Mouse (Mus musculus): ENCODE results near the gene Arhgap6. TPM values are rescaled to one million over a fixed set of nuclear protein-coding genes. Genes with fewer than 3 reads are reported as not detected.

Arhgap6 gene
- polyA plus RNA-seq (2012; rRNA removed), result 2.9 and 3.0 TPM in 2 replicates

DNA sequence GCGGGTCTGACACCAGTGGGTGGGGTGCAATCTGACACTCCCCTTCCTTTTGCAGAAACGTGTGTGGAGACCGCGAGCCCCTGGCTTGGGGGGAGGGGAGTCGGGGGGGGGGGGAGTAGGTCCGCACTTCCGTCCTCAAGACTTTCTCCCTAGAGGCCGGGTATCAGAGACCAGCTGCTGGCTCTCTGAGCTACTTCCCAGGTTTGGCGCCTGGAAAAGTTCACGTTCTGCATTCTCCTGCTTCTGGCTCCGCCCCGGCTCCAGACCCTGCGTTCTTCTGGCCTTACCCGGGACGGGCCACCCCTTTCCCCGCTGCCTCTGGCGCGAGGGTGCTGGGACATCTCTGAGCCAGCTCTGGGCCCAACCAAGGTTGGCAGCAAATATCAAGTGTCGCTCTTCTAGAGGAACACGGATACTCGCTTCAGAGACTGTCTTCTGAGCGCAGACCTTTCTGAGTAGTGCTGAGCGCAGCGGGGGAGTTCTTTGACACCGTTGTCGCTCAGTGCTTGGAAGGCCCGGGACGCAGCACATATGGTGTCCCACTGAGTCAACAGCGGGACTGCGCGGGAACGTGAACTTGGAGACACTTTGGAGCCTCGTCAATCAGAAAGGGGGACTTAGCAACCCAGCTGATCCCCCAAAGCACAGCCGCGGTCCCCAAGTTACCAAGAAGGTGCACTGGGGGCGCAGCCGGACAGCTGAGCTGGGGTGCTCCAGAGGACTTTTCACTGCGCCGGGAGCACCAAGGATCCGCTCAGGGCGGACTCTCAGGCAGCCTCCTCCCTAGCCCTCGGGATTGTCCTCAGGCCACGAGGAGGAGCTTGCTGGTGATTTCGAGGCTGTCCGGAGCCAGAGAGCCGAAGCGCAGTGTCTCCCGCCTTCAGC is at the start of gene Arhgap6:
TSS of gene Arhgap6 (plus strand) at position 126 of the 885 bp plus-strand sequence.
- Histone ChIP-seq H3K4me1 (ENCODE audit: control insufficient read depth, insufficient read depth, insufficient read length) (no peaks in the 10 kb centered on the region; the same call in 1 of the 2 replicates), H3K27ac (ENCODE audit: insufficient read depth, low read length) (no peak within 1 kb of the TSS), H3K36me3 (ENCODE audit: control insufficient read depth, insufficient read depth, low read length) (no peaks in the 10 kb centered on the region), H3K4me3 (ENCODE audit: extremely low read depth, insufficient read depth, insufficient read length) (peak within 1 kb of the TSS; percentile 44), H3K27me3 (ENCODE audit: control insufficient read depth, insufficient read depth, low read length) (peaks cover 2% of the 10 kb centered on the region; the same call in 1 of the 2 replicates)
- no peak for DNase-seq (ENCODE audit: low read depth in 1 of 2, low spot score in 2 of 2)
- 27% methylated on average over 48 of the region's 48 CpGs for WGBS
- no peak for TF ChIP-seq CTCF (IDR thresholded peaks at IDR 0.05; ENCODE audit: extremely low read depth, insufficient read depth, insufficient read length, insufficient replicate concordance)
- no peak for TF ChIP-seq POLR2A (IDR thresholded peaks at IDR 0.05; ENCODE audit: low read depth, low read length)

DNA sequence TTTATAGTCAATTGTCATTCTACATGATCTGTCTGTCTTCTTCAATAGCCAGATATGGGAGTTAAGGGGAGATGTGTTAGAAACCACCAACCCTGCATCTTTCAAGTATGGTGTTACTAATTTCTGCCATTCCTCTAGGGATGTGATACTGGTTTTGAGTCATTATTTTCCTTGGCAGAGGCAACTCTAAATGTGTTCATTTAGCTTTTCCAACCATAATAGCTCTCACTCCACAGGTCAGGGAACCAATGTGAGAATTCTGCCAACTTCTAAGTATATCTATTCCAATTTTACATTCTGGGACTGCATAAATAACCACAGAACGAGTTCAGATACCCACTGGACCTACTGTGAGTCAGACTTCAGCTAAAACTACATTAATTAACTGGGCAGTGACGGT is 47.9 kb upstream of the Arhgap6 start:
- Histone ChIP-seq H3K27me3 (ENCODE audit: control insufficient read depth, insufficient read depth, low read length) (no peaks in the 10 kb centered on the region), H3K4me1 (ENCODE audit: control insufficient read depth, insufficient read depth, insufficient read length) (no peaks in the 10 kb centered on the region), H3K27ac (ENCODE audit: insufficient read depth, low read length) (no peak overlapping the region), H3K36me3 (ENCODE audit: control insufficient read depth, insufficient read depth, low read length) (no peaks in the 10 kb centered on the region), H3K4me3 (ENCODE audit: extremely low read depth, insufficient read depth, insufficient read length) (no peak overlapping the region)
- DNase-seq (ENCODE audit: low read depth in 1 of 2, low spot score in 2 of 2), result no peak
- 46% methylated on average over 2 of the region's 2 CpGs for WGBS
- TF ChIP-seq POLR2A (IDR thresholded peaks at IDR 0.05; ENCODE audit: low read depth, low read length) (no peak), CTCF (IDR thresholded peaks at IDR 0.05; ENCODE audit: extremely low read depth, insufficient read depth, insufficient read length, insufficient replicate concordance) (no peak)

DNA sequence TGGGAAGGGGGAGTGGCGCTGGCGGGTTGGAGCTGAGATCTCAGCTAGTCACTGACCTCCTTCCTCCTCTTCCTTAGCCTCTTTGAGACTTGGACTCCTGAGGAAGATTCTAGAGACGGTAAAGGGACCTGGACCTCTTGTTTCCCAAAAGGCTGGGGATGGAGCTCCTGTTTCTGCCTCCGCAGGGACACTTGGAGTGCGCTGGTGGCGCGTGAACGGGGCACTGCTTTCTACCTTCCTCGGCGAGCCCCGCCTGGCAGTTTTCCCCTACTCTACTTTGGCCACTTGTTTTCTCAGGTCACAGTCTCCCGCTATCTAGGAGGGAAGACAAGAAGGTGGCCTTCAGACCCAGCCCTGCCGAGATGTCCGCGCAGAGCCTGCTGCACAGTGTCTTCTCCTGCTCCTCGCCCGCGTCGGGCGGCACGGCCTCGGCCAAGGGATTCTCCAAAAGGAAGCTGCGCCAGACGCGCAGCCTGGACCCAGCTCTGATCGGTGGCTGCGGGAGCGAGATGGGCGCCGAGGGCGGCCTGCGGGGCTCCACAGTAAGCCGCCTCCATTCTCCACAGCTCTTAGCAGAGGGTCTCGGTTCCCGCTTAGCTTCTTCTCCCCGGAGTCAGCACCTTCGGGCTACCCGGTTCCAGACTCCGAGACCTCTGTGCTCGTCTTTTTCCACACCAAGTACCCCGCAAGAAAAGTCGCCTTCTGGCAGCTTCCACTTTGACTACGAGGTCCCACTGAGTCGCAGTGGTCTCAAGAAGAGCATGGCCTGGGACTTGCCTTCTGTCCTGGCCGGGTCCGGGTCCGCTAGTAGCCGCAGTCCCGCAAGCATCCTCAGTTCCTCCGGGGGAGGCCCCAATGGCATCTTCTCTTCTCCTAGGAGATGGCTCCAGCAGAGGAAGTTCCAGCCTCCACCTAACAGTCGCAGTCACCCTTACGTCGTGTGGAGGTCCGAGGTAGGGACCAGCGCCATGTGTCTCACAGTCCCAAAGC is 1.3 kb downstream of the Arhgap6 start:
- TF ChIP-seq POLR2A (IDR thresholded peaks at IDR 0.05; ENCODE audit: low read depth, low read length) (no peak), CTCF (IDR thresholded peaks at IDR 0.05; ENCODE audit: extremely low read depth, insufficient read depth, insufficient read length, insufficient replicate concordance) (no peak)
- H3K36me3 ChIP-seq (ENCODE audit: control insufficient read depth, insufficient read depth, low read length), result no peaks in the 10 kb centered on the region
- H3K27ac ChIP-seq (ENCODE audit: insufficient read depth, low read length), result no peak overlapping the region
- H3K27me3 ChIP-seq (ENCODE audit: control insufficient read depth, insufficient read depth, low read length), result peaks cover 2% of the 10 kb centered on the region; the same call in 1 of the 2 replicates
- WGBS, result 33% methylated on average over 55 of the region's 55 CpGs
- H3K4me3 ChIP-seq (ENCODE audit: extremely low read depth, insufficient read depth, insufficient read length), result peak overlapping the region; percentile 44; the same call in 1 of the 2 replicates
- no peaks in the 10 kb centered on the region; the same call in 1 of the 2 replicates for H3K4me1 ChIP-seq (ENCODE audit: control insufficient read depth, insufficient read depth, insufficient read length)
- DNase-seq (ENCODE audit: low read depth in 1 of 2, low spot score in 2 of 2), result no peak

DNA sequence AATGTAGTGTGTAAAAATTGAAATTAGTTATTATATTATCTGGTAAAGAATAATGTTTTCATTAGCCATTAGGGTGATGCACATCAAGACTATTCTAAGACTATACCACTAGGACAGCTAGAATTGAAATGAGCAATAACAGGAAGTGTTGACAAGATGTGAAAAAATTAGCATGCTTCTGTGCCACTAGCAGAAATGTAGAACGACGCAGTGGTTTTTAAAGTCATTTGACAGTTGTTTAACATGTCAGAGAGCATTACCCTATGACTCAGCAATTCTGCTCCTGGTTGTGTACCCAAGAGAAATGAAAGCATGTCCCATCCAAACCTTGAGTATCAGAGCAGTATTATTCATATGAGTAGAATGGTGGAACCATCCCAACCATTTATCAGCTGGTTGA is 9.8 kb downstream of the Arhgap6 start:
- no peaks in the 10 kb centered on the region for H3K36me3 ChIP-seq (ENCODE audit: control insufficient read depth, insufficient read depth, low read length)
- H3K27ac ChIP-seq (ENCODE audit: insufficient read depth, low read length), result no peak overlapping the region
- WGBS, result 57% methylated on average over 2 of the region's 2 CpGs
- no peak for TF ChIP-seq CTCF (IDR thresholded peaks at IDR 0.05; ENCODE audit: extremely low read depth, insufficient read depth, insufficient read length, insufficient replicate concordance)
- no peak for TF ChIP-seq POLR2A (IDR thresholded peaks at IDR 0.05; ENCODE audit: low read depth, low read length)
- no peak for DNase-seq (ENCODE audit: low read depth in 1 of 2, low spot score in 2 of 2)
- no peak overlapping the region for H3K4me3 ChIP-seq (ENCODE audit: extremely low read depth, insufficient read depth, insufficient read length)
- H3K4me1 ChIP-seq (ENCODE audit: control insufficient read depth, insufficient read depth, insufficient read length), result no peaks in the 10 kb centered on the region
- no peaks in the 10 kb centered on the region for H3K27me3 ChIP-seq (ENCODE audit: control insufficient read depth, insufficient read depth, low read length)

DNA sequence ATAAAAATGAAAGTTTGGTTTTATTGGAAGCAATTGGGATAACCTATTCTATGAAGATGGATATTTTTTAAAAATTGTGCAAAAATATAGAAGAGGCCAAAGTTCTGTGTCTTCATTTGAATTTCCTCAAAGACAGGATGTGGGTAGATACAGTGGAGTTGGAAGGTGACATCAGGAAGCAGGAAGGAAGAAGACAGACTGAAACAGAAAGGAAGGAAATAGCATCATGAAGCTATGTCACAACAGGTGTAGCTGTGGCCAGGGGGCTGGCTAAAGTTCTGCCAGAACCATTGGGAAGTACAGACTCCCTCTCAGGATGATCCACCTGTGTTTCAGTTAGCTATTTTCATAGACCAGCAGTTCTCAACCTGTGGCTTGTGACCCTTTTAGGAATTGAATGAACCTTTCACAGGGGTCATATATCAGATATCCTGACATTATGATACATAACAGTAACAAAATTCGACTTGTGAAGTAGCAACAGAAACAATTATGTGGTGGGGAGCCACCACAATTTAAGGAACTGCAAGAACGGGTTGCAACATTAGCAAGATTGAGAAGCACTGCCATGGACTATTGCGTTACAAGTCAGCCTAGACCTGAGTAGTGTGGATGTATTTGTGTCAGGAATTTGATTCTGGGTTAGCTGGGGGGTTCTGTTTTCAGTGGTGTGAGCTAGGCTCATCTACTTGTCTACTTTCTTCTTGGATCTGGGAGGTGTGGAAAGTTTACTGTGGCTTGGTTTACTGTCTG is 15.8 kb downstream of the Arhgap6 start:
- TF ChIP-seq CTCF (IDR thresholded peaks at IDR 0.05; ENCODE audit: extremely low read depth, insufficient read depth, insufficient read length, insufficient replicate concordance), result no peak
- no peak for TF ChIP-seq POLR2A (IDR thresholded peaks at IDR 0.05; ENCODE audit: low read depth, low read length)
- Histone ChIP-seq H3K4me3 (ENCODE audit: extremely low read depth, insufficient read depth, insufficient read length) (no peak overlapping the region), H3K4me1 (ENCODE audit: control insufficient read depth, insufficient read depth, insufficient read length) (no peaks in the 10 kb centered on the region), H3K27ac (ENCODE audit: insufficient read depth, low read length) (no peak overlapping the region), H3K36me3 (ENCODE audit: control insufficient read depth, insufficient read depth, low read length) (no peaks in the 10 kb centered on the region), H3K27me3 (ENCODE audit: control insufficient read depth, insufficient read depth, low read length) (no peaks in the 10 kb centered on the region)
- 50% methylated on average over 3 of the region's 3 CpGs for WGBS
- no peak for DNase-seq (ENCODE audit: low read depth in 1 of 2, low spot score in 2 of 2)

DNA sequence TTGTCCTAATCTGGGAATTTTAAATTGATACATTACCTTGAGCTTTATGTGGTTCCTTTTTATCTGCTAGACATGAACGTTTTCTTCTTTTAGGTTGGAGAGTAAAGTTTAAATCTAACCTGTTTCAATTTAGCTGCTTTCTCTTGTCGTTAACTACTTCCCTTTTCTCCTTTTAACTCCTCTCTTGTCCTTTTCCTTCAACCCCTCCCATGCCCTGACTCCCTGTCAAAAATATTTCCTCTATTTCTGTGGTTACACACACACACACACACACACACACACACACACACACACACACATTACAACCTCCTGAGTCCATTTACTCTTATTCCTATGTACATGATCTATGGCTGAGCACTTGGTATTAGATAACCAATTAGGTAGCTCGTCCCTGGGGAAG is 24.0 kb downstream of the Arhgap6 start:
- 32% methylated on average over 3 of the region's 3 CpGs for WGBS
- no peak for DNase-seq (ENCODE audit: low read depth in 1 of 2, low spot score in 2 of 2)
- no peaks in the 10 kb centered on the region for H3K27me3 ChIP-seq (ENCODE audit: control insufficient read depth, insufficient read depth, low read length)
- no peaks in the 10 kb centered on the region for H3K36me3 ChIP-seq (ENCODE audit: control insufficient read depth, insufficient read depth, low read length)
- H3K4me1 ChIP-seq (ENCODE audit: control insufficient read depth, insufficient read depth, insufficient read length), result no peaks in the 10 kb centered on the region
- TF ChIP-seq POLR2A (IDR thresholded peaks at IDR 0.05; ENCODE audit: low read depth, low read length), result no peak
- H3K4me3 ChIP-seq (ENCODE audit: extremely low read depth, insufficient read depth, insufficient read length), result no peak overlapping the region
- H3K27ac ChIP-seq (ENCODE audit: insufficient read depth, low read length), result no peak overlapping the region
